Mouse (Mus musculus) heart, adult 9 months (tissue): ENCODE results near the gene Crhr2.
A peak's percentile ranks its signal among the peaks of the same experiment; 100 is the strongest.

ENCODE experiments used
- DNase-seq, 2 experiments: peaks; one replicate each; pipeline ENCODE4 v3.0.0; 2022; ENCODE audit warnings: low spot score in 2 of 2

Crhr2 gene

DNA sequence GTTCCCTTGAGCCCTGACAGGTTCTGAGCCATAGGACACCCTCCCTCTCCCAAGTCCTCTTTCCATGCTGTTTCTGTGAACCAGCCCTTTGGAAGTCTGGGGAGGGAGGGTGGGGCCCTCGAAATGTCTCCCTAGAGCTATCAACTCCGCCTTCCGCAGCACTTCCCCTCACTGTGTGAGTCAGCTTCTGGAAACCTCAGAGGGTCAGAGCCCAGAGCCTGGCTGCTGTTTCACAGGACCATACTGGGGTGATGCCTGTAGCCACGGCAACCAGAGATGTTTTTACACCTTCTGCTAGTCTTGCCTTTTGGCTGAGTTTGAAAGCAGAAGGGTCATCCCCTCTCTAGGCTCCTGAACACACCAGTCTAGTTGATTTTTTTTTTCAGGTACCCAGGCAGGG lies 9.8 kb downstream of the Crhr2 start:
- DNase-seq, result peak; percentile 55 to 59

DNA sequence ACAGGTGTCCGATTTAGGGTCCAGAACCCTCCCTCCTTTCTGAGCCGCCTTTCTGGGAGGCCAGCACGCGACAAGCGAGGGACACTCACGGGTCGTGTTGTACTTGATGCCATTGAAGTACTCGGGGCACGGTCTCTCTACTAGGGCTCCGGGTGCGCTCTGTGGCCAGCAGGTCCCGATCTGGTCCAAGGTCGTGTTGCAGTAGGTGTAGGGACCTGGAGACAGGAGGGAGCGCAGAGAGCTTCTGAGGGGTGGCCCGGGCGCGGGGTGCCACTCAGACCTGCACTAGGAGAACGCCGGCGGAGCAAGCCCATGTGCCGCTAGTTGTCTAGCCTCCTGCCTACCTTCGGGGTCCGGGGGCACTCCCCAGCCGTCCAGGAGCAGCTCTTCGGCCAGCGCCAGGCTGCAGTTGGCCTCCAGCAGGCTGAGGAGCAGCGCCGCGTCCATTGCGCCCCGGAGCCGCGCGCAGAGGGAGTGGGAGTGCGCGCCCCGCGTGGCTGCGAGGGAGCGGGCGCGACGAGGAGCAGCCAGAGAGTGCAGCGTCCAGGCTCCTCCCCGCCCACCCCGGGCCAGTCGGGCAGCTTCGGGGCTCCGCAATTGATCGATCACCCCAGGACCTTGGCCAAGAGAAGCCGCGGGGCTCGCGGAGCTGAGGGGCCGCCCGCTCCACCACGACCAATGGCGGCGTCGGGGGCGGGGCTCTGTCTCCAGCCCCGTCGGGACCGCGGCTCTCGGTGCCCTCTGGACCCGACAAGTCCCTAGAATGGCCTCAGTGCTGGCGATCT lies 15.3 kb downstream of the Crhr2 start:
- DNase-seq, result no peak

- no peak for DNase-seq
These were observed 24.5 kb downstream of the Crhr2 start for GRCm38 (mm10) chr6:55108358-55108757.

DNA sequence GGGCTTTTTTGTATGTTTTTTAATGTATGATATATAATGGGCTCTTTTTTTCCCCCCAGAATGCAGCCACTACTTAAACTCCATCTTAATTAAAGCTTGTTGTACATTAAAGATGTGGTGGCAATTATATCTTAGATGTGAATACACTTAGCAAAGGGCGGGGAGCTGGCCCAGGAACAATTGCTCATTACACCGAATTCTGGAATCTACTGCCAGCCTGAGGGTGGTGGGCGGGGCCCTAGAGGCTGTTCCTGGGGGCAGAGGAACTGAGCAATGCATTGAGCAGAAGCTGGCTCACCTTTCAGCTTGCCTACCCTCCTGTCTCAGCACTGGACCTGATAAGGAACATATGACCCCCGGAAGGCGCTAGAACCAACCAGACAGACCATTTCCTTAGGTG lies 34.2 kb downstream of the Crhr2 start:
- DNase-seq, result no peak

DNA sequence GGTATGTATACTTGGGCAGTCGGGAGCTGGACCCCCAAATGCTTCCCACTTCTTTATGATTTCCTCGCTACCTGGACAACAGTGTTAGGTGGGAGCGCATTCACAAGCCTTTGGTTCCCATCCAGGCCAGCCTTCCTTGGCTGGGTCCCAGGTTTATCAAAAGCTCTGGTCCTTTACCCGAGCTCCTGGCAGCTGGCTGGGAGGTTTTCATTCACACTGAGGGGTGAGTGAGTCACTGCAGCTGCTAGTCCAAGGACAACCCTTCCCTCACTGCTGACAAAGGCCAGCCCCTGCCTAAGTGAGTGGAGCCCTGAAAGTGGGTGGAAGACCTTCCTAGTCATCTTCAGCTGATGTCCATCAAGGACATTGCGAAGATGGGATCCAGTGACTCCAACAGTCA lies 34.8 kb downstream of the Crhr2 start:
- peak in 1 of 2 experiments; percentile 10 for DNase-seq

DNA sequence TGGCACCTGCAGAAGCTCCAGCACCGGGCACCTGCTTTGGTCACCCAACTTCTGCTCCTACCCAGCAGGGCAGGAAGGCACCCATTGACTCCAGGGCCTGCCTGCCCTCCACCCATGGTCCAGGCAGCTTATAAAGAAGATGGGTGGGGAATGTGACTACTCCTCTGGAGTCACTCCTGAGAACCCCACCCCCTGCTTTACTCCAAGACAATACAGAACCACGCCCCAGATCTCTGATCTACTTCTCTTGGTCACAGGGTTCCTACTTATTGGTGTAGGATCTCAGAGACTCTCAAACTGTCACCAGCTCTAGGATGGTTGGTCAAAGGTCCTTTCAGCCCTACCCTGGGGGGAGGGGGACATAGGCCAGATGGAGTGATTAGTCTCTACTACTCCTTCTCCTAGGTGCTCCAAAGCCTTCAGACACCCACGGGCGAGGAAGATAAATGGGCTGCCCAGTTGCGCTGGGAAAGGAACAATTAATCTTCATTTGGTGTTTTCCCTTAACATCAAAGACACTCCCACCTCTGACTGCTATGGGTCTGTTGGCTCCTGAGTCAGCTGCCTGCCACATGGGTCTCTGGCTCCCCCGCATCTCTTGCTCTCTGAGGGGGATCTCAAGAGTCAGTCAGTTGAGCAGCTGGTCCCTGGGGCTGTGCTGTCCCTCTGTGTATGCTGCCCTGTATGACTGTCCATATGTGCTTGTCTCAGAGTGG lies 39.2 kb downstream of the Crhr2 start:
- DNase-seq, result no peak

GRCm38 (mm10) chr6:55091396-55091795 lies 41.4 kb downstream of the Crhr2 start:
- no peak for DNase-seq

GRCm38 (mm10) chr6:55090639-55091038 lies 42.2 kb downstream of the Crhr2 start:
- DNase-seq, result no peak

- DNase-seq, result no peak
These were observed 45.5 kb downstream of the Crhr2 start for GRCm38 (mm10) chr6:55087355-55087754.

- DNase-seq, result no peak
These were observed 50.4 kb downstream of the Crhr2 start for GRCm38 (mm10) chr6:55082261-55083051.

DNA sequence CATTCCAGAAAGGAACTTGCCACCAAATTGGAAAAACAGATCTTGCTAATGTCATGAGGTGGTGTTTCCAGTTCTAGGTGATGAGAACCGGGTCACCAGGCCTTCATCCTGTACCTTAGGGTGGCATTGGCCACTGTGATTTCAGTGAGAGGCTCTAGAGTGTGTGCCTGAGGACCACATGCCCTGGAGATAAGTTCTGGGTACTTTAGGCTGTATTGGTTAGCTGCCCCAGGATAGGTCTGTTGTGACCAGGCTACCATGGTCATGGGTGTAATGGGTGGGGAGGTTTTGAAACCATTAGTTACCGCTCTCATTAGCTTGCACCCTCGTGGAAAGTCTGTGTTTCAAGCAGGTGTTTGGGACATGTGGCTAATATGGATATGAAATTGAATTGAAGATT lies 51.4 kb downstream of the Crhr2 start:
- no peak for DNase-seq

DNA sequence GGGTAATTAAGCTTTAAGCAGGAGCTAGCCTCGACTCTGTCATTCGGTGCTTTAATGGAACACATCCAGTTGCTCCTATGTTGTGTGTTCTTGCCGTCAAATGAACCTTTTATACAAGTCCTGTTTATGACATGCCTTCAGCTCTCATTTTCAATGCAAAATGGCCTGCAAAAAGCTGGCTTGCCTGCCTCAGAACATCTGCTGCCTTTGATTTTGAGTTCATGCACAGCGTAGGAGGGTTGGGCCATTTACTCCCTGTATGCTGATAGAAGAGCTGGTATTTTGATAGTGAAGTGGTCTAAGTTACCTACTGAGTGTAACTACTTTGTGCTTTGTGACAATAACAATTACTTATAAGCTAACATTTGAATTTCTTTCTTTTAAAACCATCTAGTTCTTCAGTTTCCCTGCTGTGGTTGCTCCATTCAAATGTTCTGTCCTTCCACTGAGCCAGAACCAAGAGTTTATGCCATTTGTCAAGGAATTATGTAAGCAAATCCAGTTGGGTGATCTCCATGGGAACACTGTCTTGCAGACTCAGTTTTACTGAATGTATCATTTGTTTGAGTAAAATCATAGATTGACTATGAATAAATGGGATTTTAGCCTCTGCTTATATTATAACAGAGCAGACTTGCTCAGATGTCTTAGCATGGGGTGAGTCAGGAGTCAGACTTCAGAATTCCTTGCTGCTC lies 56.1 kb downstream of the Crhr2 start:
- no peak for DNase-seq

DNA sequence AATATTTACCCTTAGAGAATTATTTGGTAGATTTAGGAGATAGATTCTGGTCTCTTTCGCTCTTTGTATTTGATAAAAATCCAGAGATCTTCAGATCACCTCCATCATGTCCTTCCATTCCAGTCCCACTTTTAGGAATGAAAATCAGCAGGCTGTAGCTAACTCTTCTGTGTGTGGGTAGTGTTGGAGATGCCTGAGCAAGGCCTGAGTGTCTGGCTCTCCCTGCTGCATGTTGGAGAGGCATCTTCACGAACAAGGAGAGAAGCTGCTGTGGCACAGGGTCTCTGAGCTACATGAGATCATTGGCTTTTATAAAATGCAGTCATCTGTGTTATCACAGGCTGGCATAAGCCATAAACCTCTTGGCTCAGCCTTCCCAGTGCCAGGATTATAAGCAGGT lies 66.9 kb downstream of the Crhr2 start:
- no peak for DNase-seq

DNA sequence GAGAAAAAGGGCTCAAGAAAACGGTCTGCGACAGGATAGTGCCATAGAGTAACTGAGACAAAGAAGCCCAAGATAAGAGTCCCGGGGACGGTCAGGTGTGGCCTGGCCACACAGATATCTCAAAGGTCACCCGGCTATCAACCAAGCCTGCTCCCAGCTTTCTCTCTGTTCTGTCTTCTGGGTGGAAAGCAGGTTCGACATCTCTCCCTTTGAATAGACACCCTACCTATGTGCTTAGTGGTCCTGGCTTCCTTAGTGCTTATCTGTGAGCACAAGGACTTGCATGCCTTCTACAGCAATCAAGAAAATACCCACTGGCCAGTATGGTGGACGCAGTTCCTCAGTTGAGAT lies 68.4 kb downstream of the Crhr2 start:
- DNase-seq, result no peak

DNA sequence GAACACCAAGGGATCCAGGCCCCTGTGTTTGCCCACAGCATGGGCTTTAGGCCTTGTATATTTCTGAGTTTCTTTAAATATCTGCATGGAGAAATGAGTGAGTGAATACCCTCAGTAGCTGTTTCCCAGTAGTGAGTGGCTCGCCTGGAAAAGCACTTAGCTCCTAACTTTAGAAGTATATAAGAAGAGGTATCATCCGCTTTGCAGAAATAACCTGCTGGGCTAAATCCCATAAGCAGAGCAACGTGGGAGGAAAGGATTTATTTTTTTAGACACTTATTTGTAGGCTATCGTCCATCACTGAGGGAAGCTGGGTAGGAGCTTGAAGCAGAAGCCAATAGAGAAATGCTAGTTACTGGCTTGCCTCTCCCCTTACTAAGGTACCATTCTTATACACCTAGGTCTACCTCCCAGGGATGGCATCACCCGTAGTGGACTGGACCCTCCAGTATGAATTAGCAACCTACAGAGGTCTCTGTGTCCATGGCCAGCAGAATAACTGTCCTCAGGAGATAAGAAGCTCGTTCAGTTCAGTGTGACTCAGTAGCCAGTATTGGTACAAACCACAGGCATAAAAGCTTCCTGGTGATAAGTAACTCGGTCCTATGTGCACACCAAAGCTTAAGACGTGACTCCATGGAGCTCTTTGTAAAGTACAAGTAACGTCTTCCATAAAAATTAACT lies 68.9 kb downstream of the Crhr2 start:
- DNase-seq, result no peak

DNA sequence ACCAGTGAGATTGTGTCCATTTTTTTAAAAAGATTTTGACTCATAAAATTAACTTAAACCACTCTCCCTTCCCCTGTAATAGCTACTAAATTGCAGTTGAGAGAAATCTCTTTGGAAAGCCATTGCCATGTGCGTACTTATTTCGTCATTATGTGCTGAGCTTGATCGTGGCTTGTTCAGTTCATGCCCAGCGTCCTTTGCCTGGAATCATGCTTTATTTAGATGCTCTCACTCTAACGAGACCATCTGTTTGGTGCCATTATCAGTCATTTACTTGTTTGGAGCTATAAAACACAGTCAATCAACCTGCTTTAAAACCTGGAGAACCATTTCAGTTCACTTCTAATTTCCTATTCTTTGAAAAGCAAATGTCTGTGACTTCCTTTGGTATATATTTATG lies 70.6 kb downstream of the Crhr2 start:
- no peak for DNase-seq

DNA sequence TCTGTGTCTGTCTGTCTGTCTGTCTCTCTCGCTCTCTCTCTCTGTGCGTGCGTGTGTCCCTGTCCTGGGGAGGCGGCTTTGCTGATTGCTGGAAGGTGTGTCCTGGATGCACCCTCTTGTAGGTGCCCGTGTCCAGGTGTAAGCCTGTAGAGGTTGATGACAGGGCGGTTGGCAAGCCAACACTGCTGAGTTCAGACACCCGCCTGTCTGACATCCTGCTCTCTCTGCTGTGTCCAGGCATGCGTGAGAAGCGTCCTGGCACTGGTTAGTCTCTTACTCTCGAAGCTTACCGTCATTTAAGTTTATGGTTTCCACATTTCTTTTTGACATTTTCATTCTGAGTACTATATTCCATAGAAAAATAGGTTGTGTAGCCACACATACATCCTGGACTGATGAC lies 71.5 kb downstream of the Crhr2 start:
- DNase-seq, result no peak

DNA sequence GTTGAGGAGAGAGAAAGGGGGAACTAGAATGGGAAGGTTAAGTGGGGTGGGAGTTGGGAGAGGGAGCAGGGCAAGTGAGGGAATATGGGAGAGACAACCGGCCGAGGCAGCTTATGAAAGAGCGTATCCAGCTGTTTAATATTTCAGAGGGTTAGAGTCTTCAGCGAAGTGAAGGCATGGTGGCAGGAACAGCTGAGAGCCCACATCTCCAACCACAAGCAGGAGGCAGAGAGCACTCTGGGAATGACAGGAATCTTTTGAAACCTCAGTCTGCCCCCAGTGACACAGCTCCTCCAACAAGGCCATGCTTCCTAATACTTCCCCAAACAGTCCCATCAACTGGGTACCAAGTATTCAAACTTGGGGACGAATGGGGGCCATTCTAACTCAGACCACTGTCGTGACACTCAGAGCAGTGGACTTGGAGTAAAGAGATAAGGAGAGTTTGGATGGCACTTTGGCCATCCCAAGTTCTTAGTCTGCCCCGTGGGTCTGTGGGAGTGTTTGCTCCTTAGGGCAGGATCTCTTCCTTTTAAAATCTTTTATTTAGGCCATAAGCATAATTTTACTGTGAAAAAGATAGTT lies 72.5 kb downstream of the Crhr2 start:
- DNase-seq, result no peak

- DNase-seq, result no peak
These were observed 75.4 kb downstream of the Crhr2 start for GRCm38 (mm10) chr6:55057427-55057826.

DNA sequence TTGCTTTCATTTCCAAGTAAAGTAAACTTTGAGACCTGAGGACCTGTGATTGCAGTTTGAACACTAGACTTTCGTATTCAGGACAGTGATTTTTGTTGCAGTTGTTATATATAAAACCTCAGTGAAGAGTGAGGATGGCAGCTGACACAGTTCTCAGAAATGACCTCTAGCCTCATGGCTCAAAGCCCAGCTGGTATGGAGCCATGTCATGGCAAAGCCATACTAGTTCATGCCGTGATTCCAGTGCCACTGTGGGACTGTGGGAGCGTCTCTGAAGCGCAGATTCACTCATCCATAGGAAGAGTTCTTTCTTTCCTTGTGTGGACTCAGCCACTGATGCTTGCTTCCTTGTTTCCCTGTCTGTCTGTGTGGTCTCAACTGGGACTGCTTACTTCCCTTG lies 78.3 kb downstream of the Crhr2 start:
- no peak for DNase-seq

- DNase-seq, result no peak
These were observed 83.6 kb downstream of the Crhr2 start for GRCm38 (mm10) chr6:55049186-55049585.
